Mouse (Mus musculus) cerebellum, adult 18-20 months (tissue): ENCODE data around the gene Gpn3.

Experiments
- DNase-seq, 2 experiments: peaks; one replicate each; pipeline ENCODE4 v3.0.0; 2021

Gpn3 gene

DNA sequence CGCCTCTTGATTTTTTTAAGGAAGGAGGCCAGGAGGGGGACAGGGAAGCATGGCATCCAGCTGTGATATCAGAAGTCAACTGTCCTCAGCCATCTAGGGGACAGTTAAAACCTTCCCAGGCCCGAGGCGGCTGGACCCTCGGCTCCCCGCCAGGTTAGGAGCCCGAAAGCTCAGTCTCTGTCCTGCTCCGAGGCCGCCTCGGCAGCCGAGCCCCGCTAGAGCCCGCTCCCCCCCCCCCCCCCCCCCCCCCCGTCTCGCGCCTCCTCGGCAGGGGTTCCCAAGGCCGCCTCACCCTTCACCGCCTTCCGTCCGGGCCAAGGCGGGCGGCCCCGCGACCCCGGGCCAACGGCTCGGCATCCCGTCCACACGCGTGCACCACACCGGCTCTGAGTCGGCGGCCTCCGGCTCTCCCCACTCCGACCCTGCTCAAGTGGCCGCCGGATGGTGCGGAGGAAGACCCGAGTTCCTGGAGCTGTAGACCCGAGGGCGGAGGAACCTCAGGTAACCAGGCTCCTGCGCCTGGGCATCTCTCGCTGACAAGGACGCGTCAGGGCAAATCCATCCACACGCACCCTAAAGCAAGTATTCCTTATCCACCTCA is at the start of gene Gpn3:
TSS of gene Gpn3 (plus strand) at position 286 of the 601 bp plus-strand sequence.
- peak in 1 of 2 experiments; percentile 42 for DNase-seq

- DNase-seq: no peak
These were observed 48.2 kb upstream of the Gpn3 start for GRCm38 (mm10) chr5:122323523-122323922.

GRCm38 (mm10) chr5:122324608-122325431 is 46.9 kb upstream of the Gpn3 start:
- DNase-seq: peak; percentile 90 to 94

DNA sequence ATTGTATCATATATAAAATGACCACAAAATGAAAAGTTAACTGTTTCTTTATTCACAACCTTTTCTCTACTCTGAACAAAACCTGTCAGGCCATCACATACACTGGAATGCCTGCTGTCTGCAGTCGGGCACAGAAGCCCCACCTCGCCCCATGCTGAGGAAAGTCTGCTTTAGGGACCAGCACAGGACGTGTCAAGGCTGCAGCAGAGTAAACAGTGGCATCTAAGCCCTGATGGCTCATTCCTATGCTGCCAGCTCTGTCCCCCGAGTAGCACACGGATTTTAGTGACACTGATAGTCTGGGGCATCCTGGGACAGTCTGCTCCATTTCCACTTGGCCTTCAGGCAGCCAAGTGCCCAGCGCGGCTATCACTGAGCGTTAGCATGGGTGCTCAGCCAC is 46.2 kb upstream of the Gpn3 start:
- peak in 1 of 2 experiments; percentile 49 for DNase-seq

DNA sequence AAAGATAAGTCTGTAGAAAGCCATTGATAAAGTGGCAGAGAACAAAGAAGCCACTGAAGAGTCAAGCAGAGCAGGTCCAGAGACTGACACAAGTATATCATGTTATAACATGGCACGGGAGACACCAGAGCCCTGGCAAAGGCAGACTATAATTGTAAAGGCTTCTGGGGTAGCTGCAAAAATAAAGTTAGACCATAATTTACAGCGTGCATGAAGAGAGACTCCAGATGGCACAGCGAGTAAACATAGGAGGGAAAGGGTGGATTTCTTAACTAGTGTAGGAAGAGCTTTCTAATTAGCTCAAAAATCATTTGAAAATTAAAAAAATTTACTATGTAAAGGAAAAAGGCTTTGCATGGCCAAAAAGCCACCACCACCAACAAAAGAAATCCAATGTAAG is 44.4 kb upstream of the Gpn3 start:
- DNase-seq: no peak

GRCm38 (mm10) chr5:122330269-122330668 is 41.4 kb upstream of the Gpn3 start:
- no peak for DNase-seq

GRCm38 (mm10) chr5:122334682-122335081 is 37.0 kb upstream of the Gpn3 start:
- no peak for DNase-seq

GRCm38 (mm10) chr5:122336554-122337294 is 35.0 kb upstream of the Gpn3 start:
- DNase-seq: no peak

GRCm38 (mm10) chr5:122342874-122343273 is 28.8 kb upstream of the Gpn3 start:
- DNase-seq: no peak

DNA sequence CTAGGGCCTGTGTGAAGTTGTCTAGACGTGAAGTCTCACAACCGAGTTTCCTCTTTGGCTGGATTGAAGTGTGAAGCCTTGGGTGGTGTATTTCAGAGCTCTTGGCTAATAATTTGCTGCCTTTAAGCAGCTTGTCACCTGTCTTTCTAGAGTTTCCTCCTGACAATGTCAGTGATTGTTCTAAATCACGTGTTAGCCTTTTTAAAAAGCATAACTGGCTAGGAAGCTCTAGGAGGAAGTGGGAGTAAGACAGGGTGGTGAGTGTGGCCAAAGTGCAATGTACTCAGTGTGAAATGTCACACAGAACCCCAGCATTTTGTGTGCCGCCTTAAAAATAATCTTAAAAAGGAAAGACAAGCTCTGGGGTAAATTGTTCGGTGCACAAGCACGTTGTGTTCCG is 27.9 kb upstream of the Gpn3 start:
- DNase-seq: no peak

- peak; percentile 75 to 89 for DNase-seq
These were observed 27.4 kb upstream of the Gpn3 start for GRCm38 (mm10) chr5:122344260-122344659.

DNA sequence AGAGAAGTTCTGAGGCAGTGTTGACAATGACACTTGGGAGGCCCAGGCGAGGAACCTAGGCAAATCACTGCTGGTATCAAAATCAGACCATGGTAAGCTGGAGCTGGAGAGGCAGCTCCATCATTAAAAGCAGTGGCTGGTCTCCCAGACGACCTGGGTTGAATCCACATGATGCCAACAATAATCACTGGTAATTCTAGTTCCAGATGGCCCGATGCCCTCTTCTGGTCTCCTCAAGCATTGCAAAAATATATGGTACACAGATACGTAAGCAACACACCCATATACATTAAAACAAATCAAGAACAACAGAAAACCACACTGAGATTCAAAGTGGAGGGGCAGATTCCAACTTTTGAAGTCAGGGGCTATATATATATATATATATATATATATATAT is 25.9 kb upstream of the Gpn3 start:
- no peak for DNase-seq

DNA sequence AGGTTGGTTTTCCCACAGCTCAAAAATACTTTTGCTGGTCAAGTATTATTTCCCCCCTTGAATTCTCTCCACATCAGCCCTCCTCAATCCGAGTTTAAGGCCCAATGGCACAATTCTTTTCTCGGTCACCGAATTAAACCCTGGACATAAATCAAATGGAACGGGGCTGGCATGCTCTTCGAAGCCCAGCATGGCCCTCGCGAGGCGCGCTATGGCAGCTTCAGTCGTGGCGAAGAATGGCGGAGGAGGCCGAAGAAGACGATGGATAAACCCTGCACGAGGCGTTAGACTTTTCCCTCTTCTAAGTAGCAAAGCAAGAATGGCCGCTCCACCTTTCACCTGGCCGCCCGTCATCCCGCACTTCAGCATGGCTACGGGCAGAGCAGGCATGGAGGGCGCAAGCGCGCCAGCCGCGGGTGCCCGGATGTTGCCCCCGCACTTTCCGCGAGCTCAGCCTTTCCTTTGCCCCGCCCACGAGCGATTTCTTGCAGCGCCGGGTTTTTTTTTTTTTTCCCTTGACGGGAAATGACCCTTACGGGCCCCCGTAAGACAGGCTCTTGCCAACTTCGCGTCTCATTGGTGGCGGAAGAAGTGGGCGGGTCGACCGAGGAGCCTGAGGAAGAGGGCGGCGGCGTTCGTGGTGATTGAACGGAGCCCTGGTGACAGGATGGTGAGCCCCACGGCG is 17.7 kb upstream of the Gpn3 start, which contains the start of the genes Rad9b and Vps29:
TSS of gene Rad9b (minus strand) at position 427 of the 685 bp plus-strand sequence.
TSS of gene Vps29 (plus strand) at position 563 of the 685 bp plus-strand sequence.
- peak; percentile 96 to 99 for DNase-seq

GRCm38 (mm10) chr5:122354492-122355067 is 17.1 kb upstream of the Gpn3 start:
- DNase-seq: no peak

- DNase-seq: peak; percentile 99 to 100
These were observed 605 bp downstream of the Gpn3 start, which contains the start of gene Fam216a for GRCm38 (mm10) chr5:122372192-122372769. TSS of gene Fam216a (minus strand) at chr5:122372364.

DNA sequence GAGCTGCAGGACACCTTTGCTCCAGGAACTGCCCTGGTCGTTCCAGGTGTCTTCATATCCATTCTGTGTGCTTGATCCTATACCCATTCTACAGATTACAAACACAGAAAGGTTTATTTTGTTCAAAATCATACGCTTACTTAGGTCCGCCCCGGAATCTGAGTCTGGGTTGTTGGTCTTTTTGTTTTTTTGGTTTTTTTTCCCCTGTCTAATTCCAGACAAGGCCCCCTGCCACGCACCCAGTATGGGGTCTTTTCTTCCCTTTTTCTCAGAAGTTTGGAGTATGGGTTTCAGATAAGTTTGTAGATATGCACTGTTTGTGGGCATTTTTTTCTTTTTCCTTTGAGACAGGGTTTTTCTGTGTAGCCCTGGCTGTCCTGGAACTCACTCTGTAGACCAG is 1.2 kb downstream of the Gpn3 start:
- no peak for DNase-seq

GRCm38 (mm10) chr5:122377101-122377833 is 5.6 kb downstream of the Gpn3 start:
- no peak for DNase-seq

DNA sequence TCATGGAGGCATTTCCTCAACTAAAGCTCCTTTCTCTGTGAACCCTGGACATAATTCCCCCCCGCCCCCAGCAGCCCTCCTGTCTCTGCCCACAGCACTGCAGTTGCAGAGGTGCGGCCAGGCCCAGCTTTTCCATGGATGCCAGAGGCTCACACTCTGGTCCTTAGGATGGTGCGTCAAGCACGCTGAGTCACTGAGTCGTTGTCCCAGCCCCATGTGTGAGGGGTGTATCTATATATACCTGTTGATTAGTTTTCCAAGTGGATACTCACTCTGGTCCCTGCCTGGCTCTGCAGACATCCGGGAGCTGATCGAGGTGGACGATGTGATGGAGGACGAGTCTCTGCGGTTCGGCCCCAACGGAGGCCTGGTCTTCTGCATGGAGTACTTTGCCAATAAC is 6.5 kb downstream of the Gpn3 start:
- no peak for DNase-seq

DNA sequence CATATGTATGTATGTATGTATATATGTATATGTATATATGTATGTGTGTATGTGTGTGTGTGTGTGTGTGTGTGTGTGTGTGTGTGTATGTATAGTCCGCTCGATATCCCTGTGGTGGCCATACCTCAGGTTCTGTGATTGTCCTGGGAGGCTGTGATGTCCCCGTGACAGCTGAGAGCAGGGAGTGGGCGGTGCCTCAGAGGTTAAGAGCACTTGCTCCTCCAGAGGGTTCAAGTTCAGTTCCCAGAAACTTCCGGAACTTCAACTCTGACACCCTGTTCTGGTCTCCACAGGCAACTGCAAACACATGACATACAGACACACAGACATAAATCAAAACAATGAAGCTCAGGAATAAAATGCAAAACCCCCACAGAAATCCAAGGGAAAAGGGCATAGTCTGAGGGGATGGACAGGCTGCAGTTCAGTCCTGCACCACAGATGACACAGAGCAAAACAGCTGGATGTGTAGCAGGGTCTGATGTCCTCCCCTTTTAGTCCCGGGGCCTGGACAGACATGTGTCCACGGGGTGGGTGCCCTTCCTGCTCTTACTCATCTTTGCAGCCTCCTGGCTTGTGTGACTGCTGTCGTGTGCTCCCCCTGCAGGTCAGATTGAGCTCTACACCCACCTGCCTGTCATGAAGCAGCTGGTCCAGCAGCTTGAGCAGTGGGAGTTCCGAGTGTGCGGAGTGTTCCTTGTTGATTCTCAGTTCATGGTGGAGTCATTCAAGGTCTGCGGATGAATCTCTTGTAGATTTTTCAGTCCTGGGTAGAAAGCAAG is 7.9 kb downstream of the Gpn3 start:
- peak; percentile 79 to 82 for DNase-seq

DNA sequence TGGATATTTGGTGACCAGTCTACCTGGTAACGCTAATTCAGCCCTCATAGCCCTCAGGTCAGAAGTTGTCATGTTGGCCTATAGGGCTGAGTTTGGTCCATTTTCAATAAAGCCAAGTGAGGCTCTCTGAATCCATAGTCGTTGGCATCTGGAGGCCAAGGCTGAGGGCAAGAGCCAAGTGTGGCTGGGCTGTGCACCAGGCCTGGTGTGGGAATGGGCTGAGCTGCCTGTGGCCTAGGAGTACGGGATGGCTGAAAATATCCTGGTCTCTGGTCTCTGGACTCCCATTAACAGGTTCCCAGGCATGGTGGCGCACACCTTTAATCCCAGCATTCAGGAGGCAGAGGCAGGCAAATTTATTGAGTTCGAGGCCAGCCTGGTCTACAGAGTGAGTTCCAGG is 18.3 kb downstream of the Gpn3 start:
- DNase-seq: no peak
